Mouse (Mus musculus): ENCODE results near the gene Grik5. TPM values are rescaled to one million over a fixed set of nuclear protein-coding genes. Genes with fewer than 3 reads are reported as not detected.

The Grik5 gene
- total and polyA plus RNA-seq, 2 experiments from 2014 or later: 18.6 to 153 TPM

- no peak for TF ChIP-seq CTCF (IDR thresholded peaks at IDR 0.05)
- peak overlapping the region; percentile 65 for H3K4me2 ChIP-seq (ENCODE audit: low read depth, low read length, poor library complexity, severe bottlenecking)
- H3K4me1 ChIP-seq (ENCODE audit: insufficient read depth, low read length): peaks cover 53% of the 10 kb centered on the region
- 0 out of 2 replicates have a peak, but pooled peaks cover under 1% of the 10 kb centered on the region for H3K36me3 ChIP-seq (ENCODE audit: insufficient read depth, low read length)
- H3K27ac ChIP-seq (ENCODE audit: low read depth, low read length): peak overlapping the region; percentile 97
- H3K9me3 ChIP-seq (ENCODE audit: low read length): no peaks in the 10 kb centered on the region
- peak overlapping the region; percentile 88 for H3K9ac ChIP-seq (replicated peaks; ENCODE audit: low read length, poor library complexity, severe bottlenecking)
- DNase-seq (ENCODE audit: low spot score) (no peak), ATAC-seq (ENCODE audit: low FRiP score) (no peak; the same call in 1 of the 2 replicates)
- no peaks in the 10 kb centered on the region for H3K27me3 ChIP-seq (ENCODE audit: insufficient read depth, low read length)
- 60% methylated on average over 3 of the region's 3 CpGs for WGBS
- peak overlapping the region; percentile 87 for H3K4me3 ChIP-seq (ENCODE audit: low read depth, low read length)
These were observed 66.0 kb downstream of the Grik5 start for GRCm38 (mm10) chr7:25006171-25006570.

- no peaks in the 10 kb centered on the region for H3K27me3 ChIP-seq (ENCODE audit: insufficient read depth, low read length)
- TF ChIP-seq CTCF (IDR thresholded peaks at IDR 0.05): no peak; the same call in 1 of the 2 replicates
- H3K27ac ChIP-seq (ENCODE audit: low read depth, low read length): peak within 1 kb of the TSS; percentile 97
- H3K4me2 ChIP-seq (ENCODE audit: low read depth, low read length, poor library complexity, severe bottlenecking): peak within 1 kb of the TSS; percentile 65
- ATAC-seq (ENCODE audit: low FRiP score): peak; percentile 83
- H3K36me3 ChIP-seq (ENCODE audit: insufficient read depth, low read length): peaks cover 7% of the 10 kb centered on the region
- H3K4me1 ChIP-seq (ENCODE audit: insufficient read depth, low read length): peaks cover 51% of the 10 kb centered on the region
- 1% methylated on average over 47 of the region's 54 CpGs for WGBS
- H3K4me3 ChIP-seq (ENCODE audit: low read depth, low read length): peak within 1 kb of the TSS; percentile 87
- DNase-seq (ENCODE audit: low spot score): peak; percentile 94
- H3K9me3 ChIP-seq (ENCODE audit: low read length): no peaks in the 10 kb centered on the region
- peak within 1 kb of the TSS; percentile 88 for H3K9ac ChIP-seq (replicated peaks; ENCODE audit: low read length, poor library complexity, severe bottlenecking)
These were observed 66.6 kb downstream of the Grik5 start, which contains the start of gene Atp1a3 for GRCm38 (mm10) chr7:25005421-25006065. Gene Atp1a3, minus strand, starts transcription at chr7:25005958.

DNA sequence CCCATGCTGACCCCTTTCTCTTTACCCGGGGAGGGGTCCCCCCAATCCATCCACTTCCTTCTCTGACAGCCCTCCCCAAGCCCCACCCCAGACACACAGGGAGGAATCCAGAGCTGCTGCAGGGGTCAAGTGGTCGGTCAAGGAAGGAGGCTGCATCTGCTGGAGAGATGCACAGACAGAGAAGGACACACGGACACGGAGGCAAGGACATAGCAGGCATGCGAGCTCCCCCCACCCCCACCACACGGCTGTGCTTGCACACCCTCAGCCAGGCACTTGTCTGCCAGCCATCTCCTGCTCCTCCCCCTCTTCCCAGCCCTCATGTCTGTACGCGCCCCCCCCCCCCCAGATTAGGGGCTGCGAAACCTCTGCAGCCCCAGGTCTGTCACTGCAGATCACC lies 67.3 kb downstream of the Grik5 start:
- no peaks in the 10 kb centered on the region for H3K9me3 ChIP-seq (ENCODE audit: low read length)
- ATAC-seq (ENCODE audit: low FRiP score): no peak

DNA sequence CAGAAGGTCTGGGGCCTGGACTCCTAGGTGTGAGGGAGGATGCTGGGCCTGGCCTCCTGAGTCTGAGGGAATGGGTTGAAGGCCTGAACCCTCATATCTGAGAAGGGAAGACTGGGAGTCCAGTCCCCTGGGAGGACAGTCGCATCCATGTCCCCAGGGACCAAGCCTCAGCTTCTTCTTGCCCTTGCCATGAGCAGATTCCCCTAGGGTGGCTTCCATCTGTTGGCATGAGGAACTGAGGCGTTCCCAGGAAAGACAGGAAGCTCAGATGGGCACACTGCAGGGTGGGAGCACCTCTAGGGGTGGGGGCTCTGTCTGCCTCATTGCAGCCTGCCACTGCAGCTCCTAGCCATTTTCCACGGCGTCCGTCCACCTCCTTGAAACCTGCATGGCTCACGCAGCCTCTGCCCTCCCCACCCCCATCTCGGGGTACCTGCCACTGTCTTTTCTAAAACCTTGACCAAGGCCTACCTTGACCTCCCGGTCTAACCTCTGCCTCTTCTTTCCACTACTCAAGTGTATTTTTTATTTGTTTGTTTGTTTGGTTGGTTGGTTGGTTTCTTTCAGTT lies 68.2 kb downstream of the Grik5 start:
- H3K9me3 ChIP-seq (ENCODE audit: low read length): no peaks in the 10 kb centered on the region
- H3K9ac ChIP-seq (replicated peaks; ENCODE audit: low read length, poor library complexity, severe bottlenecking): peak overlapping the region; percentile 88
- peak overlapping the region; percentile 87 for H3K4me3 ChIP-seq (ENCODE audit: low read depth, low read length)
- peak overlapping the region; percentile 97 for H3K27ac ChIP-seq (ENCODE audit: low read depth, low read length)
- H3K36me3 ChIP-seq (ENCODE audit: insufficient read depth, low read length): peaks cover 16% of the 10 kb centered on the region
- ATAC-seq (ENCODE audit: low FRiP score) (no peak), DNase-seq (ENCODE audit: low spot score) (no peak)
- H3K4me2 ChIP-seq (ENCODE audit: low read depth, low read length, poor library complexity, severe bottlenecking): peak overlapping the region; percentile 65
- H3K27me3 ChIP-seq (ENCODE audit: insufficient read depth, low read length): no peaks in the 10 kb centered on the region
- WGBS: 68% methylated on average over 8 of the region's 8 CpGs
- H3K4me1 ChIP-seq (ENCODE audit: insufficient read depth, low read length): peaks cover 37% of the 10 kb centered on the region
- no peak for TF ChIP-seq CTCF (IDR thresholded peaks at IDR 0.05)

More for the DNA sequence above, 67.3 kb downstream of the Grik5 start:
- 24% methylated on average over 9 of the region's 9 CpGs for WGBS
- peak overlapping the region; percentile 97 for H3K27ac ChIP-seq (ENCODE audit: low read depth, low read length)
- peaks cover 46% of the 10 kb centered on the region for H3K4me1 ChIP-seq (ENCODE audit: insufficient read depth, low read length)
- peak overlapping the region; percentile 65 for H3K4me2 ChIP-seq (ENCODE audit: low read depth, low read length, poor library complexity, severe bottlenecking)
- peak overlapping the region; percentile 87 for H3K4me3 ChIP-seq (ENCODE audit: low read depth, low read length)
- peaks cover 11% of the 10 kb centered on the region for H3K36me3 ChIP-seq (ENCODE audit: insufficient read depth, low read length)
- no peak for TF ChIP-seq CTCF (IDR thresholded peaks at IDR 0.05)
- no peaks in the 10 kb centered on the region for H3K27me3 ChIP-seq (ENCODE audit: insufficient read depth, low read length)
- peak overlapping the region; percentile 88 for H3K9ac ChIP-seq (replicated peaks; ENCODE audit: low read length, poor library complexity, severe bottlenecking)
- DNase-seq (ENCODE audit: low spot score): no peak

DNA sequence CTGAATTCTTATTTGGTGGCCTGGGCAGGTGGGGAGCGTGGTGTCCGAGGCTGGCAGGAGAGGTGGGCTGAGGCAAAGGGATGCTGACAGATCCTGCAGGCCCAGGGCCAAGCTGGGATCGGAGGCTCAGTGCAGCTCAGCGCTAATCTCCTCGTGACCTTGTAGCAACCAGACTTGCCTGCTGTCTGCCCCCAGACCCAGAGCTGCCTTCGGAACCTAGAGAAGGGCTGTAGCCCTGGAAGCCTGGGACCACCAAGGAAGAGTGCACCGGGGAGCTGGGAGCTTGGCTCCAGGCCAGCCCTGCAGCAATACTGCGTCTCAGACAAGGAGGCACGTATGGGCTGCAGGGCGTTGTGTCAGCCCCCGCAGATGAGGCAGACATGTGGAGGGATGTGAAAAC lies 68.9 kb downstream of the Grik5 start:
- Histone ChIP-seq H3K27ac (ENCODE audit: low read depth, low read length) (peak overlapping the region; percentile 97), H3K36me3 (ENCODE audit: insufficient read depth, low read length) (peaks cover 21% of the 10 kb centered on the region), H3K4me3 (ENCODE audit: low read depth, low read length) (peak overlapping the region; percentile 87), H3K9ac (replicated peaks; ENCODE audit: low read length, poor library complexity, severe bottlenecking) (peak overlapping the region; percentile 88), H3K27me3 (ENCODE audit: insufficient read depth, low read length) (no peaks in the 10 kb centered on the region), H3K9me3 (ENCODE audit: low read length) (no peaks in the 10 kb centered on the region), H3K4me2 (ENCODE audit: low read depth, low read length, poor library complexity, severe bottlenecking) (peak overlapping the region; percentile 65), H3K4me1 (ENCODE audit: insufficient read depth, low read length) (peaks cover 32% of the 10 kb centered on the region)
- DNase-seq (ENCODE audit: low spot score) (no peak), ATAC-seq (ENCODE audit: low FRiP score) (no peak)
- TF ChIP-seq CTCF (IDR thresholded peaks at IDR 0.05): no peak
- 17% methylated on average over 11 of the region's 11 CpGs for WGBS

- H3K4me2 ChIP-seq (ENCODE audit: low read depth, low read length, poor library complexity, severe bottlenecking): no peak overlapping the region
- H3K9ac ChIP-seq (replicated peaks; ENCODE audit: low read length, poor library complexity, severe bottlenecking): no peak overlapping the region
- DNase-seq (ENCODE audit: low spot score) (no peak), ATAC-seq (ENCODE audit: low FRiP score) (no peak)
- H3K4me3 ChIP-seq (ENCODE audit: low read depth, low read length): no peak overlapping the region
- no peaks in the 10 kb centered on the region for H3K27me3 ChIP-seq (ENCODE audit: insufficient read depth, low read length)
- no peak for TF ChIP-seq CTCF (IDR thresholded peaks at IDR 0.05)
- H3K9me3 ChIP-seq (ENCODE audit: low read length): no peaks in the 10 kb centered on the region
- no peak overlapping the region for H3K27ac ChIP-seq (ENCODE audit: low read depth, low read length)
- peaks cover 38% of the 10 kb centered on the region for H3K36me3 ChIP-seq (ENCODE audit: insufficient read depth, low read length)
- WGBS: 77% methylated on average over 12 of the region's 12 CpGs
- H3K4me1 ChIP-seq (ENCODE audit: insufficient read depth, low read length): peaks cover 12% of the 10 kb centered on the region
These were observed 71.4 kb downstream of the Grik5 start for GRCm38 (mm10) chr7:25000711-25001110.
